Mouse (Mus musculus): ENCODE results near the gene Stfa1. TPM values are rescaled to one million over a fixed set of nuclear protein-coding genes. Genes with fewer than 3 reads are reported as not detected.
"Not testable (repeated sequence)": the region's sequence is repeated elsewhere in the genome, so short reads cannot be mapped to it uniquely, and the experiment has no call there.

The Stfa1 gene
- not detected for total RNA-seq (2022)

- DNase-seq (ENCODE audit: low spot score in 2 of 2): not testable (repeated sequence)
Measured at GRCm38 (mm10) chr16:36276796-36277195, at the start of gene Stfa1. Gene Stfa1 (plus strand): TSS chr16:36276951.

DNA sequence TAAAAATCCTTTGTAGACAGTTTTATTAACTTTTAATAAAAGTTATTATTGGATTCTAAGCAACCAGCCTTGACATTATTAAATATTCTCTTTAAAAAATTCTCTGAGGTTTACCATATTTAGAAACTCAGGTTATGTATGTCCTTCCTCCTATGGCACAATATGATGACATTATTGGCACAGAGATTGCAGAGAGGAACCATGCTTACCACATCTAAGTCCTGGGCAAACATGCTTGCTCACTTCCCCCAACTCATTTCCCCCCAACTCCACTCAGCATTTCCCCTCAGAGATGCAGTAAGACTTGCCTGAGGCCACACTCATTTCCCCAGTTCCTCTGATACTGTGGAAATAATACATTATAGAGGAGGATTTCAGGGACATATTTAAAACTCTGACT, 16.2 kb upstream of the Stfa1 start:
- DNase-seq (ENCODE audit: low spot score in 2 of 2): not testable (repeated sequence)

DNA sequence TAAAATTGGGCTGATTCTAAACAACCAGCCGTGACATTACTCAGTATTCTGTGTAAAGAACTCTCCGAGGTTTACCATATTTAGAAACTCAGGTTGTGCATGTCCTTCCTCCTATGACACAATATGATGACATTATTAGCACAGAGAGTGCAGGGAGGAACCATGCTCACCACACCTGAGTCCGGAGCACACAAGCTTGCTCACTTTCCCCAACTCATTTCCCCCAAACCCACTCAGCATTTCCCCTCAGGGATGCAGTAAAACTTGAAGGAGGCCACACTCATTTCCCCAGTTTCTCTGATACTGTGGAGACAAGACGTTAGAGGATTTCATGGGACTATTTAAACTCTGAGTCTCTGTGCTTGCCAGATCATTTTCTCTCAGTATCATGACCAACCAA, 12.4 kb downstream of the Stfa1 start:
- no peak for DNase-seq (ENCODE audit: low spot score in 2 of 2)

DNA sequence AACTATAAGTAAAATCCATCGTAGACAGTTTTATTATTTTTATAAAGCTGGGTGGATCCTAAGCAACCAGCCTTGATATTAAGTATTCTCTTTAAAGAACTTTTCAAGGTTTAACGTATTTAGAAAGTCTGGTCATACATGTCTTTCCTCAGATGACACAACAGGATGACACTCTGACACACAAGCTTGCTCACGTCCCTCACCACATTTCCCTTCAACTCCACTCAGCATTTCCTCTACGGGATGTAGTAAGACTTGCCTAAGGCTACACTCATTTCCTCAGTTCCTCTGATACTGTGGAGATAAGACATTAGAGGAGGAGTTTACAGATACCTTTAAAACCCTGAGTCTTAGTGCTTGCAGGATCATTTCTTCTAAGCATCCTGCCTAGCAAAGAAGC, 30.9 kb downstream of the Stfa1 start:
- DNase-seq (ENCODE audit: low spot score in 2 of 2): no peak

DNA sequence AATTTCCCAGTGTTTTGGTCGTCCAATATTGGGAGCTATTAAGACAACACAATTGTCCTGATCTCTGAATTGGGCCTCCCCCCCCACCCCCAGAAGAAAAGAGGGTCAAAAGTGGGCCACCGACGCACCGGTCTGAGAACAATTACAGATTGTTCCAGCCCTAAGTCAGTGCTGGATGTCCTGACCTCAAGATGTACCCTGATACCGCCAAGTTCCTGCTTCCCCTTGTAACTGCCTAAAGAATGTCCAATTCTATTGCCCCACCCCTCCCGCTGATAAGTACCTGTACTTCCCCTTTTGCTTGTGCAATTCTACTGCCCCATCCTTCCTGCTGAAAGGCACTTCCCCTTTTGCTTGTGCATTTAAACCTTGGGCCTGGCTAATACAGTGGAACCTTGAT, 39.4 kb downstream of the Stfa1 start:
- DNase-seq (ENCODE audit: low spot score in 2 of 2): not testable (repeated sequence)

- no peak for DNase-seq (ENCODE audit: low spot score in 2 of 2)
Measured at GRCm38 (mm10) chr16:36319286-36319685, 42.5 kb downstream of the Stfa1 start.

DNA sequence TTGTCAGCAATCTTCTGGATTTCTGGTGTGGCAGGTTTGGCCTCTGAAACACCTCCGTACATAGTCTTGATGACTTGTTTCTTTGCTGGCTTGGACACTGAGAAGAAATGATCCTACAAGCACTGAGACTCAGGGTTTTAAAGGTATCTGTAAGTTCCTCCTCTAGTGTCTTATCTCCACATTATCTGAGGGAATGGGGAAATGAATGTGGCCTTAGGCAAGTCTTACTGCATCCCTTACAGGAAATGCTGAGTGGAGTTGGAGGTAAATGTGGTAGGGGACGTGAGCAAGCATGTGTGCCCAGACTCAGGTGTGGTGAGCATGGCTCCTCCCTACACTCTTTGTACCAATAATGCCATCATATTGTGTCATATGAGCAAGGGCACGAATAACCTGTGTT, 57.5 kb downstream of the Stfa1 start, which contains the start of gene BC117090:
Gene BC117090, minus strand, starts transcription at position 101 of the 400 bp plus-strand sequence.
- no peak for DNase-seq (ENCODE audit: low spot score in 2 of 2)

Other genes starting within 250 kb of the Stfa1 start
- 1 to 10 TPM; 2.3 to 3.0 (median 2.5) TPM for gene Wdr5b, start 235.8 kb upstream of the Stfa1 start, total RNA-seq (2022)
- gene Fam162a, start 205.4 kb upstream of the Stfa1 start, total RNA-seq (2022): 100 to 1,000 TPM; 112 to 134 (median 121) TPM
- 10 to 100 TPM; 15.3 to 33.5 (median 22.2) TPM for gene Ccdc58, start 205.3 kb upstream of the Stfa1 start, total RNA-seq (2022)
- not detected for gene Csta1, start 145.7 kb upstream of the Stfa1 start, total RNA-seq (2022)
- not detected for gene Stfa2l1, start 120.1 kb upstream of the Stfa1 start, total RNA-seq (2022)
- gene Gm5483, start 92.7 kb upstream of the Stfa1 start, total RNA-seq (2022): not detected
- gene Gm5416, start 66.5 kb upstream of the Stfa1 start, total RNA-seq (2022): not detected
- not detected for gene 2010005H15Rik, start 55.5 kb upstream of the Stfa1 start, total RNA-seq (2022)
- not detected for gene BC117090, start 57.4 kb downstream of the Stfa1 start, total RNA-seq (2022)
- not detected for gene BC100530, start 90.8 kb downstream of the Stfa1 start, total RNA-seq (2022)
- not detected for gene Stfa2, start 131.5 kb downstream of the Stfa1 start, total RNA-seq (2022)
- not detected for gene Stfa3, start 178.4 kb downstream of the Stfa1 start, total RNA-seq (2022)

Measured in gastrocnemius, adult 8-10 months (tissue).